8 mouse cellular contexts compared by ENCODE assay signal in genomic region chr11:86257460-86258076, GRCm38 (mm10). TPM values are rescaled to one million over a fixed set of nuclear protein-coding genes. Genes with fewer than 3 reads are reported as not detected.
DNase-seq lines count a peak whose midpoint lies in the region; ATAC-seq and TF ChIP-seq lines count a peak whose summit lies in the region.

TSS of gene Ints2 (minus strand) at chr11:86257575.

- peak; percentile 91 for DNase-seq in c-Kit-positive CD71-positive TER-119-positive erythroid progenitor cells, embryonic 14.5 days (ENCODE audit: low spot score)
- DNase-seq in heart, postnatal 0 days (ENCODE audit: low spot score): peak; percentile 95
- DNase-seq in kidney, postnatal 4 days: peak; percentile 97

- H3K9ac ChIP-seq in forebrain, embryonic 12.5 days: peak within 1 kb of the TSS; percentile 88
- peak within 1 kb of the TSS; percentile 73 for H3K9ac ChIP-seq in heart, postnatal 0 days (replicated peaks; ENCODE audit: low read depth, low read length)
- H3K9ac ChIP-seq in liver, embryonic 16.5 days (ENCODE audit: low read depth, low read length): peak within 1 kb of the TSS; percentile 77
- peak within 1 kb of the TSS; percentile 91 for H3K9ac ChIP-seq in neural tube, embryonic 13.5 days

- peaks cover 14% of the 10 kb centered on the region for H3K4me1 ChIP-seq in E14TG2a.4 (replicated peaks; ENCODE audit: low read depth, low read length)
- H3K4me1 ChIP-seq in forebrain, embryonic 12.5 days: peaks cover 15% of the 10 kb centered on the region
- H3K4me1 ChIP-seq in heart, postnatal 0 days (ENCODE audit: control insufficient read depth, insufficient read depth): no peaks in the 10 kb centered on the region
- peaks cover 10% of the 10 kb centered on the region for H3K4me1 ChIP-seq in liver, embryonic 16.5 days (ENCODE audit: control insufficient read depth, low read depth, low read length)
- peaks cover 17% of the 10 kb centered on the region for H3K4me1 ChIP-seq in neural tube, embryonic 13.5 days (replicated peaks)
- H3K4me1 ChIP-seq in testis, adult 2 months (ENCODE audit: control insufficient read depth, insufficient read depth, low read length): peaks cover 3% of the 10 kb centered on the region

- ATAC-seq in forebrain, embryonic 12.5 days (ENCODE audit: low FRiP score): peak; percentile 93
- peak; percentile 92 for ATAC-seq in heart, postnatal 0 days (ENCODE audit: insufficient read depth, low read depth)
- ATAC-seq in liver, embryonic 16.5 days (ENCODE audit: low read depth): peak; percentile 92
- ATAC-seq in neural tube, embryonic 13.5 days (ENCODE audit: low read depth): peak; percentile 94

- H3K36me3 ChIP-seq in E14TG2a.4 (ENCODE audit: insufficient read depth, low read length): peaks cover 24% of the 10 kb centered on the region
- H3K36me3 ChIP-seq in forebrain, embryonic 12.5 days (replicated peaks): peaks cover 6% of the 10 kb centered on the region; the same call in 1 of the 2 replicates
- no peaks in the 10 kb centered on the region for H3K36me3 ChIP-seq in heart, postnatal 0 days (replicated peaks; ENCODE audit: control insufficient read depth, insufficient read depth, low read length)
- H3K36me3 ChIP-seq in liver, embryonic 16.5 days (ENCODE audit: control insufficient read depth, insufficient read depth): no peaks in the 10 kb centered on the region
- peaks cover 9% of the 10 kb centered on the region for H3K36me3 ChIP-seq in neural tube, embryonic 13.5 days
- H3K36me3 ChIP-seq in testis, adult 2 months (ENCODE audit: control insufficient read depth, insufficient read depth, low read length): no peaks in the 10 kb centered on the region

- peak; percentile 87 for TF ChIP-seq POLR2A in testis, adult 2 months (IDR thresholded peaks at IDR 0.05; ENCODE audit: control insufficient read depth, low read depth, low read length)

- TF ChIP-seq CTCF in E14TG2a.4 (conservative IDR thresholded peaks at IDR 0.05; ENCODE audit: low read length): no peak
- no peak for TF ChIP-seq CTCF in heart, postnatal 0 days (IDR thresholded peaks at IDR 0.05; ENCODE audit: low read depth)
- no peak for TF ChIP-seq CTCF in testis, adult 2 months (IDR thresholded peaks at IDR 0.05; ENCODE audit: control insufficient read depth, insufficient read depth, insufficient replicate concordance, low read depth, low read length)

- peak within 1 kb of the TSS; percentile 82 for H3K4me3 ChIP-seq in E14TG2a.4 (replicated peaks; ENCODE audit: low read length)
- peak within 1 kb of the TSS; percentile 72 for H3K4me3 ChIP-seq in forebrain, embryonic 12.5 days (replicated peaks)
- H3K4me3 ChIP-seq in heart, postnatal 0 days (ENCODE audit: low read depth, low read length): peak within 1 kb of the TSS; percentile 61
- H3K4me3 ChIP-seq in liver, embryonic 16.5 days (ENCODE audit: low read depth, low read length): peak within 1 kb of the TSS; percentile 76
- H3K4me3 ChIP-seq in neural tube, embryonic 13.5 days: peak within 1 kb of the TSS; percentile 76
- H3K4me3 ChIP-seq in testis, adult 2 months (ENCODE audit: control insufficient read depth, low read depth, low read length): peak within 1 kb of the TSS; percentile 95

- 8% methylated on average over 32 of the region's 32 CpGs for WGBS in forebrain, embryonic 12.5 days
- 6% methylated on average over 32 of the region's 32 CpGs for WGBS in heart, postnatal 0 days
- WGBS in liver, embryonic 16.5 days (ENCODE audit: insufficient replicate concordance): 5% methylated on average over 32 of the region's 32 CpGs
- 9% methylated on average over 32 of the region's 32 CpGs for WGBS in neural tube, embryonic 13.5 days

- H3K27ac ChIP-seq in forebrain, embryonic 12.5 days: peak within 1 kb of the TSS; percentile 68
- H3K27ac ChIP-seq in heart, postnatal 0 days (ENCODE audit: low read depth): peak within 1 kb of the TSS; percentile 72
- H3K27ac ChIP-seq in liver, embryonic 16.5 days (ENCODE audit: low read length): peak within 1 kb of the TSS; percentile 28; the same call in 1 of the 2 replicates
- H3K27ac ChIP-seq in neural tube, embryonic 13.5 days (replicated peaks): peak within 1 kb of the TSS; percentile 86
- peak within 1 kb of the TSS; percentile 67 for H3K27ac ChIP-seq in testis, adult 2 months (ENCODE audit: control insufficient read depth, insufficient read depth, low read depth, low read length)

- H3K27me3 ChIP-seq in E14TG2a.4 (ENCODE audit: insufficient read depth, low read length): no peaks in the 10 kb centered on the region
- no peaks in the 10 kb centered on the region for H3K27me3 ChIP-seq in forebrain, embryonic 12.5 days
- H3K27me3 ChIP-seq in heart, postnatal 0 days (ENCODE audit: control insufficient read depth, insufficient read depth, low read length): no peaks in the 10 kb centered on the region
- H3K27me3 ChIP-seq in liver, embryonic 16.5 days (ENCODE audit: control insufficient read depth, insufficient read depth, low read depth, low read length): no peaks in the 10 kb centered on the region
- no peaks in the 10 kb centered on the region for H3K27me3 ChIP-seq in neural tube, embryonic 13.5 days
- H3K27me3 ChIP-seq in testis, adult 2 months (ENCODE audit: control insufficient read depth, insufficient read depth, low read length): no peaks in the 10 kb centered on the region

- H3K9me3 ChIP-seq in E14TG2a.4 (ENCODE audit: low read length): no peaks in the 10 kb centered on the region
- H3K9me3 ChIP-seq in forebrain, embryonic 12.5 days: no peaks in the 10 kb centered on the region
- H3K9me3 ChIP-seq in heart, postnatal 0 days (replicated peaks; ENCODE audit: control insufficient read depth, low read length): no peaks in the 10 kb centered on the region
- no peaks in the 10 kb centered on the region for H3K9me3 ChIP-seq in liver, embryonic 16.5 days (replicated peaks; ENCODE audit: control insufficient read depth, low read length)
- H3K9me3 ChIP-seq in neural tube, embryonic 13.5 days: no peaks in the 10 kb centered on the region

- peak within 1 kb of the TSS; percentile 76 for H3K4me2 ChIP-seq in forebrain, embryonic 12.5 days
- H3K4me2 ChIP-seq in heart, postnatal 0 days (ENCODE audit: low read depth, low read length): peak within 1 kb of the TSS; percentile 76
- peak within 1 kb of the TSS; percentile 77 for H3K4me2 ChIP-seq in liver, embryonic 16.5 days (ENCODE audit: low read depth, low read length)
- H3K4me2 ChIP-seq in neural tube, embryonic 13.5 days: peak within 1 kb of the TSS; percentile 82

- TF ChIP-seq EP300 in heart, postnatal 0 days (IDR thresholded peaks at IDR 0.05; ENCODE audit: low read depth): peak; percentile 54; the same call in 1 of the 2 replicates

RNA-seq across cellular contexts. Expression of gene Ints2, which starts in this region (rescaled TPM):
- 53.4 and 55.2 TPM in 2 replicates for polyA plus RNA-seq in forebrain, embryonic 12.5 days (2016; fragmentation: Nextera tagmentation; extraction: Ambion mirVana)
- total RNA-seq in heart, postnatal 0 days (2014; rRNA removed; ENCODE audit: low replicate concordance): 6.3 and 11.8 TPM in 2 replicates
- 3.1 and 4.1 TPM in 2 replicates for polyA plus RNA-seq in heart, postnatal 0 days (2015; fragmentation: Nextera tagmentation; extraction: Ambion mirVana)
- 9.6 TPM in 2 replicates for polyA plus RNA-seq in liver, embryonic 16.5 days (2015; fragmentation: Nextera tagmentation; extraction: Ambion mirVana)
- 18.6 and 28.2 TPM in 2 replicates for polyA plus RNA-seq in neural tube, embryonic 13.5 days (2015; fragmentation: Nextera tagmentation; extraction: Ambion mirVana)
- 7.8 and 13.3 TPM in 2 replicates for polyA plus RNA-seq in testis, adult 2 months (2012; rRNA removed)

Comparison
In these comparisons a context has a peak if more than half of its experiments do, and no peak if none do; other contexts are left out.
1. Peak in every context shown above with its lines: DNase-seq, ATAC-seq, H3K4me3 ChIP-seq and H3K27ac ChIP-seq.
2. H3K27ac ChIP-seq: peak in every context shown above with its lines; median percentile 86 in neural tube, embryonic 13.5 days; 72 in heart, postnatal 0 days; 68 in forebrain, embryonic 12.5 days; 67 in testis, adult 2 months; 28 in liver, embryonic 16.5 days.